Mouse (Mus musculus) activated CD4-positive, CD25-positive, alpha-beta regulatory T cell (primary cell): ENCODE results near the gene Lefty2. TPM values are rescaled to one million over a fixed set of nuclear protein-coding genes. Genes with fewer than 3 reads are reported as not detected.

Experiments used
- polyA plus RNA-seq, 2 experiments: library from polyadenylated mRNA; unstranded; fragments of 100-300 nt; shearing (Covaris generic); gene quantifications; one replicate each; pipeline ENCODE4 v1.2.1; 2017

Gene Lefty2
- polyA plus RNA-seq = not detected

DNA sequence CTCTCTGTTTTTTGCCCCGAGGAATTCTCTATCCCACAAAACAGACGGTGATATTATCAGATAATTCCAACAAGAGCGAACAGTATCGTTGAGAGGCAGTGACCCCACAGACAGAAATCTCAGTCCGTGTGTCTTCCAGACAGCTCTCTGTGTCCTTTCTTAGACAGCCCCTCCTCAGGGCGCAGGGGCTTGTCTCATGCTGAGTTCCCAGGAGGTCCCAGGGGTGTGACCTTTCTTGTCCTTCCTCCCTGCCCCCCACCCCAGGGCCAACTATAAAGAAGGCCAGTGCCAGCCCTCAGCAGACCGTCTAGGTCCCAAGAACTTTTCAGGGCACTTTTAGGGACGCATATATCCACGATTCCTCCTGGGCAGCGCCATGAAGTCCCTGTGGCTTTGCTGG is at the start of gene Lefty2:
Gene Lefty2, plus strand, starts transcription at position 301 of the 400 bp plus-strand sequence.

DNA sequence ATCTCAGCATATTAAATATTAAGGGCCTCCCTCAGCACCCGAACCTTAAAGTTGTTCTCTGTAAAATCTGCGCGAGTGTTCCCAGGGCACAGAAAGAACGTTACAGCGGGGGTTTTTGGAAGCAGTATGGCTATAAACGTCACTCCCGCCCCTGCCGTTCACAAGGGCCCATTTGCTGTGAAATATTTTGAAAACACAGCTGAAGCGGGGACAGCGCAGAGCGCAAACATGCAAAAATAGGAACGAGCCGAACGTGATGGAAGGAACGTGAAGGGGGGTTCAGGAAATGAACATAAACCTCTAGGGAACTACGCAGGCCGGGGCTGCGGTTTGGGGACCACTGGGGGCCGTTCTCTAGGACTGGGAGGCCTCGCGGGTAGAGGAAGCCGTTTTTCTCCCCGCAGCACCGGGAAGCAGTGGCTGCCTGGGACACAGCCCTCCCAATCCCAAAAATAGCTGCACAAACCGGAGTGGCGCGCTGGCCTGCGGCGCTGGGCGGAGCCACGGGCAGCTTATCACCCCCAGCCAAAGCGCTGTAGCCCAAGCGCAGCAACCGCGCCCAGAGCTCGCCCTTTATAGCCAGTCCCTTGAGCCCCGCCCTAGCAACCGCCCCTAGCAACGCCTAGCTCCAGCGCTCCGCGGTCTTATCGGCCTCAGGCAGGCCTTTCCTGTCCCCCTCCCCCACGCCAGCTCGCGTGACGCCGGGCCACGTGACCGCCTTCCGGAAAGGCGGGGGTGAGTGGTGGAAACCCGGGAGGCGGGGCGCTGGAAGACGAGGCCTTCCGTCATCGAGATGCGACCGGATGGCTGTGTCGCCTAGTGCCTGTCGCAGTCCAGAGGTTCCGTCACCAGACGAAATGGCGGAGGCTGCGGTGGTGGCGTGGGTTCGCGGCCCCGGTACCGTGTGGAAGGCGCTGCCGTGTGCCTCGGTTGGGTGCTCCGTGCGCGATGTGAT is 42.3 kb upstream of the Lefty2 start, which contains the start of gene Sde2:
Gene Sde2, plus strand, starts transcription at position 812 of the 955 bp plus-strand sequence.

DNA sequence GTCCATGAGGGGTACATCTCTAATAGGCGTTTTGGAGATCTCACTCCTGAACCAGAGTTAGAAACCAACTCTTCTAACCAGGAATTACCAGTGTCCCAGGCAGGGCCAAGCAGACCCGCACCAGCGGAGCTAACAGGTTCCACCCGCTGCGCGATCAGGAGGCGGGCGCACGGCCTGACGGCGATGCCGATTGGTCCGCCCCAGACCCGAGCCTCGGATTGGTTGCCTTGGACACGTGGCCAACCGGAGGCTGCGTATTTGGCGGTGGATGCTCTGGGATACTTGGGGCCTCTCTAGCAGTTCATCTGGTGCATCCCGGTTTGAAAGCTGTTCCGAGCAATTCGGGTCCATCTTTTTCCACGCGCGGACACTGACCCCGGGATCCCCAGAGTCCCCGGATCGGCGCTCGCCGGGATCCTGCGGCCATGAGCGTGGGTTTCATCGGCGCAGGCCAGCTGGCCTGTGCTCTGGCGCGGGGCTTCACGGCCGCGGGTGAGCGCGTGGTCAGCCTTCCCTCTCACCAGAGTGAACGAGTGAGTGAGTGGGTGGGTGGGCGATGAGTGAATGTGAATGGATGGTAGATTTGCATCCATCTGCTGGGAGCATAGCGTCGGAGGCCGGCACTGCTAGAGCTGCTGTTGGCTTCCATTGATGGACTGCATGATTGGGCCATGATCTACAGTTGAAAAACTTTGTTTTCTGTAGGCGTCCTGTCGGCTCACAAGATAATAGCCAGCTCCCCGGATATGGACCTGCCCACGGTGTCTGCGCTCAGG is 11.3 kb downstream of the Lefty2 start, which contains the start of gene Pycr2:
Gene Pycr2, plus strand, starts transcription at position 255 of the 776 bp plus-strand sequence.

GRCm38 (mm10) chr1:180934467-180935419 is 41.8 kb downstream of the Lefty2 start, which contains the start of gene Lefty1:
Lefty1 (plus strand) TSS chr1:180935022.

GRCm38 (mm10) chr1:180942166-180943031 is 49.5 kb downstream of the Lefty2 start, which contains the start of gene Tmem63a:
Tmem63a (plus strand) TSS chr1:180942344.

Other genes with a start within 250 kb of the Lefty2 start
- under 1 TPM in 1 of 2 experiments, not detected in 1; 0.29 TPM for gene Mixl1, start 196.1 kb upstream of the Lefty2 start, polyA plus RNA-seq
- gene Acbd3, start 167.1 kb upstream of the Lefty2 start, polyA plus RNA-seq = 10 to 100 TPM; 36.8 to 42.3 TPM
- 1,000 to 10,000 TPM; 1,310 to 1,629 TPM for gene H3f3a, start 79.2 kb upstream of the Lefty2 start, polyA plus RNA-seq
- gene Sde2, start 42.0 kb upstream of the Lefty2 start, polyA plus RNA-seq = 10 to 100 TPM; 38.8 to 43.6 TPM
- gene Pycr2, start 11.2 kb downstream of the Lefty2 start, polyA plus RNA-seq = 10 to 100 TPM; 69.6 to 97.1 TPM
- under 1 TPM in 1 of 2 experiments, not detected in 1; 0.88 TPM for gene Lefty1, start 41.9 kb downstream of the Lefty2 start, polyA plus RNA-seq
- 10 to 100 TPM; 21.7 to 42.5 TPM for gene Tmem63a, start 49.2 kb downstream of the Lefty2 start, polyA plus RNA-seq
- 100 to 1,000 TPM; 158 to 201 TPM for gene Ephx1, start 127.8 kb downstream of the Lefty2 start, polyA plus RNA-seq
- under 1 TPM in 1 of 2 experiments, not detected in 1; 0.14 TPM for gene 9130409I23Rik, start 158.1 kb downstream of the Lefty2 start, polyA plus RNA-seq